Mouse (Mus musculus): ENCODE results near the gene Trio. TPM values are rescaled to one million over a fixed set of nuclear protein-coding genes. Genes with fewer than 3 reads are reported as not detected.

Trio gene
- total RNA-seq (2014; rRNA removed) = 206 and 214 TPM in 2 replicates
- polyA plus RNA-seq (2015; fragmentation: Nextera tagmentation; extraction: Ambion mirVana) = 14.1 and 21.9 TPM in 2 replicates

DNA sequence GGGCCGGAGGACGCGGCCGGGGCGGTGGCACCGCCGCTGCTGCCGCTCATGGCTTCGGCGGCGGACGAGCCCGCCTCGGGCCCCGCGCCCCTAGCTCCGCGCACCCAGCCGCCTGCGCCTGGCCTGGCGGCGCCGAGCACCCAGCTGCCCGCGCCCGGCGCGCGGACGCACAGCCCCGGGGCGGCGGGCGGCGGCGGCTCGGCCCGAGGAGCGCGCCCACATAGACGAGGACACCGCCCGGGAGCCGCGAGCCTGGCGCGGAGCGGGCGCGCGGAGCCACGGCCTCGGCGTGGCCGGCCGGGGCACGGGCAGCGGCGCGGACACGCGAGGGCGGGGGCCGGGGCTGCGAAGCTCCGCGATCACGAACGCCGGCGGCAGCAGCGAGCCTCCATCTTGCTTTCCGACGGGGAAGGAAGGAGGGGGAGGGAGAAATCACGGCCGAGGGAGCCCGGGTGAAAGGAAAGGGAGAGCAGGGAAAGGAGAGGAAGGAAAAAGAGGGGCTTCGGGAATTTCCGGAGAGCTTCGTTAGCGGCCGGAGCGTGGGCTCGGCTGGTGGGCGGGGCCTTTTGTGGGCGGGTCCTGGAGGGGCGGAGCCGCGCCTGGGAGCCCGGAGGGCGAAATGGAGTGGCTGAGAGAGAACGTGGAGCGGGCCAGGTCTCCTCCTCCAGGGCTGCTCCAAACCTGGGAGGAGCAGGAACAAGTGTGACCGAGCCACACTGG lies at the start of gene Trio:
Gene Trio (minus strand): TSS at position 402 of the 720 bp plus-strand sequence.
- H3K36me3 ChIP-seq (ENCODE audit: insufficient read depth) = no peaks in the 10 kb centered on the region
- ATAC-seq = peak; percentile 94
- H3K9ac ChIP-seq = peak within 1 kb of the TSS; percentile 94
- peak; percentile 98 for DNase-seq
- no peaks in the 10 kb centered on the region for H3K27me3 ChIP-seq (ENCODE audit: insufficient read depth, low read length)
- peak within 1 kb of the TSS; percentile 63 for H3K4me3 ChIP-seq (ENCODE audit: low read depth, low read length)
- H3K9me3 ChIP-seq (ENCODE audit: low read length) = no peaks in the 10 kb centered on the region
- H3K27ac ChIP-seq (ENCODE audit: low read depth, low read length) = peak within 1 kb of the TSS; percentile 99
- peaks cover 18% of the 10 kb centered on the region for H3K4me1 ChIP-seq (ENCODE audit: insufficient read depth)
- 4% methylated on average over 78 of the region's 94 CpGs for WGBS
- TF ChIP-seq CTCF (IDR thresholded peaks at IDR 0.05; ENCODE audit: low read depth) = no peak
- peak within 1 kb of the TSS; percentile 69 for H3K4me2 ChIP-seq (ENCODE audit: low read depth)

DNA sequence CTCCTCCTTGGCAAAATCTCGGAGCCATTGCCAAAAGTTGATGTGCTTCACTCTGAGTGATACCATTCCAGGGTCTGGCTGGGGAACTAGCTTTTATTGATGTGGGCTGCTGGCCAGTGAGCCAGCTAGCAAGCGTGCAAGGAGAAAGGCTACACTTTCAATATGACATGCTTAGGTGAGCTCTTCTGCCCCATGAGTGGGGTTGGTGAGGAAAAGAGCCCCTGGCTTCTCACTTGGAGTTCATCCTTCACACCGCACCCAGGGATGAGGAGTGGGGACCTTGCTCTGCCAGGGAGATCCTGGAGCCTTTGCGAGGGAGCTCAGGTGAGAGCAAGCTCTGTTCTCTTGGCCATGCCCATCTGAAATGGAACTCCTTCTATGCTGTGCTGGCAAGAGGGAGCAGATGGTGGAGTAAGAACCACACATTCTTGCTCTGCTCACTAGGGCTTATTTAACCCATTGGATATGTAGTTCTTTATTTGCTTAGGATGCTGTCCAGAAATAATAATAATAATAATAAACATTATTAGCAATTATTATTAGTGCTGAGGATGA lies 48.8 kb upstream of the Trio start:
- Histone ChIP-seq H3K4me1 (ENCODE audit: insufficient read depth) (no peaks in the 10 kb centered on the region), H3K27me3 (ENCODE audit: insufficient read depth, low read length) (no peaks in the 10 kb centered on the region), H3K9me3 (ENCODE audit: low read length) (no peaks in the 10 kb centered on the region), H3K36me3 (ENCODE audit: insufficient read depth) (no peaks in the 10 kb centered on the region), H3K9ac (no peak overlapping the region), H3K27ac (ENCODE audit: low read depth, low read length) (no peak overlapping the region), H3K4me3 (ENCODE audit: low read depth, low read length) (no peak overlapping the region), H3K4me2 (ENCODE audit: low read depth) (no peak overlapping the region)
- no peak for TF ChIP-seq CTCF (IDR thresholded peaks at IDR 0.05; ENCODE audit: low read depth)
- 86% methylated on average over 4 of the region's 4 CpGs for WGBS
- no peak for DNase-seq
- ATAC-seq = no peak

- H3K4me3 ChIP-seq (ENCODE audit: low read depth, low read length) = no peak overlapping the region
- no peak for DNase-seq
- H3K9me3 ChIP-seq (ENCODE audit: low read length) = no peaks in the 10 kb centered on the region
These were observed 46.0 kb upstream of the Trio start for GRCm38 (mm10) chr15:28071601-28072000.

GRCm38 (mm10) chr15:28070771-28071419 lies 45.2 kb upstream of the Trio start:
- no peak overlapping the region for H3K4me3 ChIP-seq (ENCODE audit: low read depth, low read length)
- H3K4me2 ChIP-seq (ENCODE audit: low read depth) = peak overlapping the region; percentile 7; the same call in 1 of the 2 replicates
- DNase-seq (no peak), ATAC-seq (no peak)
- no peaks in the 10 kb centered on the region for H3K4me1 ChIP-seq (ENCODE audit: insufficient read depth)
- TF ChIP-seq CTCF (IDR thresholded peaks at IDR 0.05; ENCODE audit: low read depth) = no peak
- no peak overlapping the region for H3K27ac ChIP-seq (ENCODE audit: low read depth, low read length)
- no peaks in the 10 kb centered on the region for H3K9me3 ChIP-seq (ENCODE audit: low read length)
- H3K36me3 ChIP-seq (ENCODE audit: insufficient read depth) = no peaks in the 10 kb centered on the region
- 5% methylated on average over 12 of the region's 12 CpGs for WGBS
- no peak overlapping the region for H3K9ac ChIP-seq
- no peaks in the 10 kb centered on the region for H3K27me3 ChIP-seq (ENCODE audit: insufficient read depth, low read length)

More at GRCm38 (mm10) chr15:28071601-28072000, 46.0 kb upstream of the Trio start:
- Histone ChIP-seq H3K4me2 (ENCODE audit: low read depth) (no peak overlapping the region), H3K27ac (ENCODE audit: low read depth, low read length) (no peak overlapping the region), H3K27me3 (ENCODE audit: insufficient read depth, low read length) (no peaks in the 10 kb centered on the region), H3K4me1 (ENCODE audit: insufficient read depth) (no peaks in the 10 kb centered on the region), H3K9ac (no peak overlapping the region), H3K36me3 (ENCODE audit: insufficient read depth) (no peaks in the 10 kb centered on the region)
- no peak for ATAC-seq
- no peak for TF ChIP-seq CTCF (IDR thresholded peaks at IDR 0.05; ENCODE audit: low read depth)
- WGBS = 36% methylated on average over 7 of the region's 7 CpGs

DNA sequence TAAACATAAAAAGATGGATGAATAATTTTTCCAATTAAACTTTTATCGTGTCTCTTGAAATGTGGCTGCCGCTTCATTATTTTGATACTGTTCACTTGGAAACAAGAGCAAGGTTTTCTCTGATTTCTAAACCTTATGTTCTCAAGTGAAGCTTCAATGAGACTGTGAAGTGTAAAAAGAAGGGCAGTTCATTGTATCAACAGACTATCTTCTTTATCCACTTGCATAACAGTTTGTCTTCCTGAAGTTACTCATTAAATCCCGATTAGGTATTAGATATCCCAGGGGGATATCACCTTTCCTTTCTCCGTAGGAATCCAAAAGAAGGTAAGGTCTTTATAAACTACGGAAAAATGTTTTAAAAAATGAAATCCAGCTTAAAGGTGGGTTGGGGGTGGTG lies 44.6 kb upstream of the Trio start:
- no peak overlapping the region for H3K9ac ChIP-seq
- H3K4me2 ChIP-seq (ENCODE audit: low read depth) = no peak overlapping the region
- no peak for TF ChIP-seq CTCF (IDR thresholded peaks at IDR 0.05; ENCODE audit: low read depth)
- H3K9me3 ChIP-seq (ENCODE audit: low read length) = no peaks in the 10 kb centered on the region
- H3K4me1 ChIP-seq (ENCODE audit: insufficient read depth) = no peaks in the 10 kb centered on the region
- ATAC-seq (no peak), DNase-seq (no peak)
- H3K27ac ChIP-seq (ENCODE audit: low read depth, low read length) = no peak overlapping the region
- H3K27me3 ChIP-seq (ENCODE audit: insufficient read depth, low read length) = no peaks in the 10 kb centered on the region
- WGBS = 66% methylated on average over 5 of the region's 5 CpGs
- H3K36me3 ChIP-seq (ENCODE audit: insufficient read depth) = no peaks in the 10 kb centered on the region
- H3K4me3 ChIP-seq (ENCODE audit: low read depth, low read length) = no peak overlapping the region

DNA sequence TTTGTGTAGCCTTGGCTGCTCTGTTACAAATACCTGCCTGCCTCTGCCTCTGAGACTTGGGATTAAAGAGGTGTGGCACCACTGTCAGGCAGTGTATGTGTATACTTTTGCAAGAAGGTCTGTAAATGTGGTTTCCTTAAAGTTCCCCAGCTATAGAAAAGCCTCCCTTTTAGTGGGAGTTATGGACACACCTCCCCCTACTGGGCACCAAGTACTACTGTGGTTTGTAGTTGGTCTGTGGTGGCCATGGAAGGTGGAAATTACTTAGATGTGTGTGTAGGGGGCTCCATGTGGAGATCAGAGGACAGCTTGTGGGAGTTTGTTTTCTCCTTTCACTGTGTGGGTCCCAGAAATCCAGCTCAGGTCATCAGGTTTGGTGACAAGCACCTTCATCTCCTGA lies 41.7 kb upstream of the Trio start:
- H3K27me3 ChIP-seq (ENCODE audit: insufficient read depth, low read length) = no peaks in the 10 kb centered on the region
- no peak overlapping the region for H3K27ac ChIP-seq (ENCODE audit: low read depth, low read length)
- no peak overlapping the region for H3K9ac ChIP-seq
- H3K4me3 ChIP-seq (ENCODE audit: low read depth, low read length) = no peak overlapping the region
- no peaks in the 10 kb centered on the region for H3K36me3 ChIP-seq (ENCODE audit: insufficient read depth)
- no peaks in the 10 kb centered on the region for H3K4me1 ChIP-seq (ENCODE audit: insufficient read depth)
- ATAC-seq = no peak
- no peak overlapping the region for H3K4me2 ChIP-seq (ENCODE audit: low read depth)
- no peak for DNase-seq
- H3K9me3 ChIP-seq (ENCODE audit: low read length) = no peaks in the 10 kb centered on the region
- TF ChIP-seq CTCF (IDR thresholded peaks at IDR 0.05; ENCODE audit: low read depth) = peak; percentile 44

- WGBS = 69% methylated on average over 2 of the region's 2 CpGs
- no peaks in the 10 kb centered on the region for H3K9me3 ChIP-seq (ENCODE audit: low read length)
- H3K36me3 ChIP-seq (ENCODE audit: insufficient read depth) = no peaks in the 10 kb centered on the region
- H3K4me3 ChIP-seq (ENCODE audit: low read depth, low read length) = no peak overlapping the region
- H3K9ac ChIP-seq = no peak overlapping the region
- H3K27ac ChIP-seq (ENCODE audit: low read depth, low read length) = no peak overlapping the region
- TF ChIP-seq CTCF (IDR thresholded peaks at IDR 0.05; ENCODE audit: low read depth) = no peak
- H3K4me1 ChIP-seq (ENCODE audit: insufficient read depth) = no peaks in the 10 kb centered on the region
- H3K27me3 ChIP-seq (ENCODE audit: insufficient read depth, low read length) = no peaks in the 10 kb centered on the region
- no peak for ATAC-seq
- no peak overlapping the region for H3K4me2 ChIP-seq (ENCODE audit: low read depth)
- no peak for DNase-seq
These were observed 40.8 kb upstream of the Trio start for GRCm38 (mm10) chr15:28066468-28066867.
